ENCODE assay signal across 10 mouse cellular contexts in genomic region chr2:45097969-45098368, GRCm38 (mm10). TPM values are rescaled to one million over a fixed set of nuclear protein-coding genes. Genes with fewer than 3 reads are reported as not detected.
A peak's percentile ranks its signal among the peaks of the same experiment; 100 is the strongest.
DNase-seq lines count a peak whose midpoint lies in the region.
"Had no signal": no experiment of that assay in that cellular context is flagged by ENCODE, and none has a peak within 500 bp of the region (broad histone marks: within the 10 kb centered on the region; RNA-seq: fewer than 3 reads in every experiment).

No protein-coding gene starts in this region.

- peak; percentile 68 for DNase-seq in embryo, embryonic 10 days (ENCODE audit: low spot score)
- DNase-seq in embryo, embryonic 9.5 days (ENCODE audit: extremely low spot score) = no peak
- peak; percentile 7 for DNase-seq in right cerebral cortex, postnatal 4 days
- no peak for DNase-seq in right cerebral cortex, postnatal 36 days (ENCODE audit: low spot score in 2 of 2)
- DNase-seq in kidney, postnatal 25 days = peak; percentile 50 to 83
- no peak for DNase-seq in urinary bladder, postnatal 14 days (ENCODE audit: low spot score)
- no peak for DNase-seq in T-cell, adult 2 months (ENCODE audit: low spot score)
- no peak for DNase-seq in gastrocnemius, postnatal 36 days
- DNase-seq: gastrocnemius, postnatal 14 days; lung, postnatal 4 days had no signal

- intact Hi-C loops in gastrocnemius, postnatal 36 days (cut with DNase I) = no loop called here

RNA-seq across cellular contexts. Expression of gene Zeb2, which starts 19.2 kb away (rescaled TPM):
- total RNA-seq in gastrocnemius, postnatal 36 days (2021) = 10 to 100 TPM; 29.1 to 30.4 TPM

Comparison
In these comparisons a context has a peak if more than half of its experiments do, and no peak if none do; other contexts are left out.
1. DNase-seq: peak in embryo, embryonic 10 days (single experiment), right cerebral cortex, postnatal 4 days (single experiment) and kidney, postnatal 25 days (2 of 2); none in embryo, embryonic 9.5 days (single experiment), right cerebral cortex, postnatal 36 days (0 of 2), urinary bladder, postnatal 14 days (single experiment), T-cell, adult 2 months (single experiment) and gastrocnemius, postnatal 36 days (0 of 2).